Comparison of ENCODE assay signal across 10 mouse cellular contexts in the genomic region with DNA sequence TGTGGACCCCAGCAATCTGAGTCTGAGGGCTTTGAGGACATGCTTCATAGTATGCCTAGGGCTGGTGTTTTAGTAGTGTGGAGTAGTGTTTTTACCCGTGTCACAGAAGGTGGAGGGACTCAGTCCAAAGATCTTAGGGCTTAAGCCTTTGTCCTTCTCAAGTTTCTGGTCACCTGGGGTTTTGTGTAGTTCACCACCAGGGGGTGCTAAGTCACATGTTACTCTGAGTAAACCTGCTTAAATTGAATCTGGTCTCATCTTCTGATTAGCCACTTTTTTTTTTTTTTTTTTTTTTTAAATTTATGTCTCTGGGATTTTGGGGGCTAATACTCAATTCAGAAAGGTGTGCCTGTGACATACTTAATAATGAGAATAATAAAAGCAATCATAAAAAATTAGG. TPM values are rescaled to one million over a fixed set of nuclear protein-coding genes. Genes with fewer than 3 reads are reported as not detected.
DNase-seq lines count a peak whose midpoint lies in the region; ATAC-seq lines count a peak whose summit lies in the region.
"Had no signal": no experiment of that assay in that cellular context is flagged by ENCODE, and none has a peak within 500 bp of the region (broad histone marks: within the 10 kb centered on the region; RNA-seq: fewer than 3 reads in every experiment).

No protein-coding gene starts in this region.

- H3K9ac ChIP-seq in hindbrain, embryonic 11.5 days (ENCODE audit: low read depth, low read length): no peak overlapping the region
- H3K9ac ChIP-seq in hindbrain, embryonic 13.5 days: no peak overlapping the region
- H3K9ac ChIP-seq: embryonic facial prominence, embryonic 12.5 days; limb, embryonic 13.5 days had no signal

- H3K36me3 ChIP-seq in hindbrain, embryonic 11.5 days (ENCODE audit: control insufficient read depth, insufficient read depth, low read length): no peaks in the 10 kb centered on the region
- H3K36me3 ChIP-seq in hindbrain, embryonic 13.5 days: no peaks in the 10 kb centered on the region
- H3K36me3 ChIP-seq: embryonic facial prominence, embryonic 12.5 days; limb, embryonic 13.5 days had no signal

- 0% methylated on average over 1 of the region's 1 CpGs for WGBS in hindbrain, embryonic 11.5 days
- 10% methylated on average over 1 of the region's 1 CpGs for whole genome bisulfite sequencing in hindbrain, embryonic 13.5 days

- no peak overlapping the region for H3K27ac ChIP-seq in hindbrain, embryonic 11.5 days (ENCODE audit: low read depth, low read length)
- H3K27ac ChIP-seq in hindbrain, embryonic 13.5 days: no peak overlapping the region
- H3K27ac ChIP-seq: embryonic facial prominence, embryonic 12.5 days; limb, embryonic 13.5 days had no signal

- H3K4me1 ChIP-seq in hindbrain, embryonic 11.5 days (replicated peaks; ENCODE audit: control insufficient read depth, insufficient read depth, low read length): no peaks in the 10 kb centered on the region
- H3K4me1 ChIP-seq in hindbrain, embryonic 13.5 days (replicated peaks): no peaks in the 10 kb centered on the region
- H3K4me1 ChIP-seq: embryonic facial prominence, embryonic 12.5 days; limb, embryonic 13.5 days had no signal

- no peak overlapping the region for H3K4me2 ChIP-seq in hindbrain, embryonic 11.5 days (replicated peaks; ENCODE audit: low read depth, low read length)
- no peak overlapping the region for H3K4me2 ChIP-seq in hindbrain, embryonic 13.5 days
- H3K4me2 ChIP-seq: embryonic facial prominence, embryonic 12.5 days; limb, embryonic 13.5 days had no signal

- DNase-seq in hindbrain, embryonic 11.5 days (ENCODE audit: low spot score): peak; percentile 75
- DNase-seq in adipocyte (ENCODE audit: low spot score): peak; percentile 54
- DNase-seq in embryo, embryonic 9.5 days (ENCODE audit: extremely low spot score): peak; percentile 47
- DNase-seq in layer of hippocampus, adult 11-12 months (ENCODE audit: low spot score): peak; percentile 52
- peak; percentile 32 for DNase-seq in thymus, postnatal 25 days

- ATAC-seq in hindbrain, embryonic 11.5 days (ENCODE audit: low FRiP score): no peak
- ATAC-seq in hindbrain, embryonic 13.5 days (ENCODE audit: low FRiP score): no peak
- peak; percentile 45 for ATAC-seq in CD4-positive, CD25-positive, alpha-beta regulatory T cell, adult 4 months
- peak; percentile 55; the same call in 1 of the 2 replicates for ATAC-seq in megakaryocyte progenitor cell, adult 5-6 weeks (replicated peaks; ENCODE audit: poor library complexity)

- no peaks in the 10 kb centered on the region for H3K27me3 ChIP-seq in hindbrain, embryonic 11.5 days (ENCODE audit: control insufficient read depth, insufficient read depth, low read length)
- peaks cover 6% of the 10 kb centered on the region; the same call in 1 of the 2 replicates for H3K27me3 ChIP-seq in hindbrain, embryonic 13.5 days

- H3K4me3 ChIP-seq in hindbrain, embryonic 11.5 days (ENCODE audit: low read depth, low read length): no peak overlapping the region
- no peak overlapping the region for H3K4me3 ChIP-seq in hindbrain, embryonic 13.5 days
- H3K4me3 ChIP-seq: embryonic facial prominence, embryonic 12.5 days; limb, embryonic 13.5 days had no signal

- H3K9me3 ChIP-seq in hindbrain, embryonic 11.5 days (ENCODE audit: control insufficient read depth, low read length): no peaks in the 10 kb centered on the region
- H3K9me3 ChIP-seq in hindbrain, embryonic 13.5 days: no peaks in the 10 kb centered on the region
- H3K9me3 ChIP-seq: embryonic facial prominence, embryonic 12.5 days; limb, embryonic 13.5 days had no signal

RNA-seq across cellular contexts. Expression of gene Gm45337, which starts 1.6 kb away (rescaled TPM):
- polyA plus RNA-seq in hindbrain, embryonic 11.5 days (2014; fragmentation: Nextera tagmentation; extraction: Ambion mirVana): not detected in 2 replicates
- polyA plus RNA-seq in hindbrain, embryonic 13.5 days (2015; fragmentation: Nextera tagmentation; extraction: Ambion mirVana): not detected in 2 replicates
- not detected for polyA plus RNA-seq in CD4-positive, CD25-positive, alpha-beta regulatory T cell, adult 4 months (2017; shearing (Covaris generic))
- not detected in 2 replicates for total RNA-seq in megakaryocyte progenitor cell, adult 5-6 weeks (2015)
- total RNA-seq in megakaryocyte progenitor cell, adult 5-6 weeks (2017): not detected in 2 replicates
- polyA plus RNA-seq: embryonic facial prominence, embryonic 12.5 days; limb, embryonic 13.5 days had no signal

RNA-seq across cellular contexts. Expression of gene Gm39115, which starts 10.2 kb away (rescaled TPM):
- polyA plus RNA-seq in hindbrain, embryonic 11.5 days (2014; fragmentation: Nextera tagmentation; extraction: Ambion mirVana): not detected in 2 replicates
- not detected in 2 replicates for polyA plus RNA-seq in hindbrain, embryonic 13.5 days (2015; fragmentation: Nextera tagmentation; extraction: Ambion mirVana)
- polyA plus RNA-seq in CD4-positive, CD25-positive, alpha-beta regulatory T cell, adult 4 months (2017; shearing (Covaris generic)): not detected
- total RNA-seq in megakaryocyte progenitor cell, adult 5-6 weeks (2015): not detected in 2 replicates
- total RNA-seq in megakaryocyte progenitor cell, adult 5-6 weeks (2017): not detected in 2 replicates
- polyA plus RNA-seq: embryonic facial prominence, embryonic 12.5 days; limb, embryonic 13.5 days had no signal

RNA-seq across cellular contexts. Expression of gene Gm29735, which starts 10.9 kb away (rescaled TPM):
- polyA plus RNA-seq in hindbrain, embryonic 11.5 days (2014; fragmentation: Nextera tagmentation; extraction: Ambion mirVana): not detected in 2 replicates
- not detected in 2 replicates for polyA plus RNA-seq in hindbrain, embryonic 13.5 days (2015; fragmentation: Nextera tagmentation; extraction: Ambion mirVana)
- not detected for polyA plus RNA-seq in CD4-positive, CD25-positive, alpha-beta regulatory T cell, adult 4 months (2017; shearing (Covaris generic))
- not detected in 2 replicates for total RNA-seq in megakaryocyte progenitor cell, adult 5-6 weeks (2015)
- total RNA-seq in megakaryocyte progenitor cell, adult 5-6 weeks (2017): not detected in 2 replicates
- polyA plus RNA-seq: embryonic facial prominence, embryonic 12.5 days; limb, embryonic 13.5 days had no signal

RNA-seq across cellular contexts. Expression of gene Gm4553, which starts 19.5 kb away (rescaled TPM):
- polyA plus RNA-seq in hindbrain, embryonic 11.5 days (2014; fragmentation: Nextera tagmentation; extraction: Ambion mirVana): not detected in 2 replicates
- polyA plus RNA-seq in hindbrain, embryonic 13.5 days (2015; fragmentation: Nextera tagmentation; extraction: Ambion mirVana): not detected in 2 replicates
- polyA plus RNA-seq in CD4-positive, CD25-positive, alpha-beta regulatory T cell, adult 4 months (2017; shearing (Covaris generic)): not detected
- not detected in 2 replicates for total RNA-seq in megakaryocyte progenitor cell, adult 5-6 weeks (2015)
- not detected in 2 replicates for total RNA-seq in megakaryocyte progenitor cell, adult 5-6 weeks (2017)
- polyA plus RNA-seq: embryonic facial prominence, embryonic 12.5 days; limb, embryonic 13.5 days had no signal

RNA-seq across cellular contexts. Expression of gene Gm45618, which starts 25.5 kb away (rescaled TPM):
- not detected in 2 replicates for polyA plus RNA-seq in hindbrain, embryonic 11.5 days (2014; fragmentation: Nextera tagmentation; extraction: Ambion mirVana)
- polyA plus RNA-seq in hindbrain, embryonic 13.5 days (2015; fragmentation: Nextera tagmentation; extraction: Ambion mirVana): 0.27 and 0.32 TPM in 2 replicates
- polyA plus RNA-seq in CD4-positive, CD25-positive, alpha-beta regulatory T cell, adult 4 months (2017; shearing (Covaris generic)): not detected
- not detected in 2 replicates for total RNA-seq in megakaryocyte progenitor cell, adult 5-6 weeks (2015)
- not detected in 2 replicates for total RNA-seq in megakaryocyte progenitor cell, adult 5-6 weeks (2017)
- polyA plus RNA-seq: embryonic facial prominence, embryonic 12.5 days; limb, embryonic 13.5 days had no signal

Comparison
In these comparisons a context has a peak if more than half of its experiments do, and no peak if none do; other contexts are left out.
1. ATAC-seq: peak in CD4-positive, CD25-positive, alpha-beta regulatory T cell, adult 4 months (single experiment) and megakaryocyte progenitor cell, adult 5-6 weeks (single experiment); none in hindbrain, embryonic 11.5 days (single experiment) and hindbrain, embryonic 13.5 days (single experiment).
2. Peak in every context shown above with its lines, with median percentiles within 50 percentile points of each other: DNase-seq.